Mouse (Mus musculus) myocyte (in vitro differentiated cells): ENCODE data around the gene Btk.

Experiments
- CEBPB ChIP-seq: IDR thresholded peaks from 2 replicates; pipeline ENCODE4 v1.6.1; 2011; ENCODE audit warnings: mild to moderate bottlenecking, moderate library complexity; ENCODE audit not compliant: poor library complexity, insufficient read depth, severe bottlenecking
- E2F4 ChIP-seq: IDR thresholded peaks from one replicate; pipeline ENCODE4 v1.6.1; 2011; ENCODE audit warnings: mild to moderate bottlenecking, control low read depth, moderate library complexity; ENCODE audit not compliant: insufficient read depth
- MAX ChIP-seq: IDR thresholded peaks from one replicate; pipeline ENCODE4 v1.6.1; 2011; ENCODE audit warnings: low read depth, mild to moderate bottlenecking, control low read depth
- MYOD1 ChIP-seq, 3 experiments: IDR thresholded peaks; one replicate each; pipeline ENCODE4 v1.6.1; 2011; ENCODE audit warnings: control low read depth in 2 of 3, low read depth in 2 of 3, mild to moderate bottlenecking in 2 of 3, moderate library complexity in 1 of 3; ENCODE audit not compliant: insufficient read length in 2 of 3, control insufficient read depth in 1 of 3
- MYOG ChIP-seq, 3 experiments: IDR thresholded peaks; one replicate each; pipeline ENCODE4 v1.6.1; 2011; ENCODE audit warnings: control low read depth in 2 of 3, low read depth in 2 of 3, mild to moderate bottlenecking in 2 of 3; ENCODE audit not compliant: insufficient read length in 2 of 3, control insufficient read depth in 1 of 3, insufficient read depth in 1 of 3
- POLR2A ChIP-seq: IDR thresholded peaks from one replicate; pipeline ENCODE4 v1.6.1; 2011; ENCODE audit warnings: low read depth, mild to moderate bottlenecking, control low read depth, moderate library complexity; ENCODE audit not compliant: insufficient read length
- POLR2AphosphoS2 ChIP-seq: IDR thresholded peaks from one replicate; pipeline ENCODE4 v1.6.1; 2011; ENCODE audit warnings: low read depth, control low read depth; ENCODE audit not compliant: insufficient read length
- REST ChIP-seq: IDR thresholded peaks from one replicate; pipeline ENCODE4 v1.6.1; 2011; ENCODE audit warnings: mild to moderate bottlenecking, control low read depth, moderate library complexity; ENCODE audit not compliant: insufficient read depth, insufficient read length
- SRF ChIP-seq: IDR thresholded peaks from one replicate; pipeline ENCODE4 v1.6.1; 2011; ENCODE audit warnings: low read depth; ENCODE audit not compliant: control insufficient read depth, insufficient read length
- TCF12 ChIP-seq: IDR thresholded peaks from one replicate; pipeline ENCODE4 v1.6.1; 2011; ENCODE audit warnings: mild to moderate bottlenecking, control low read depth; ENCODE audit not compliant: poor library complexity, insufficient read depth, severe bottlenecking
- TCF3 ChIP-seq: IDR thresholded peaks from one replicate; pipeline ENCODE4 v1.6.1; 2011; ENCODE audit warnings: low read depth, control low read depth; ENCODE audit not compliant: insufficient read length
- USF1 ChIP-seq: IDR thresholded peaks from one replicate; pipeline ENCODE4 v1.6.1; 2011; ENCODE audit warnings: low read depth, mild to moderate bottlenecking, control low read depth, moderate library complexity

DNA sequence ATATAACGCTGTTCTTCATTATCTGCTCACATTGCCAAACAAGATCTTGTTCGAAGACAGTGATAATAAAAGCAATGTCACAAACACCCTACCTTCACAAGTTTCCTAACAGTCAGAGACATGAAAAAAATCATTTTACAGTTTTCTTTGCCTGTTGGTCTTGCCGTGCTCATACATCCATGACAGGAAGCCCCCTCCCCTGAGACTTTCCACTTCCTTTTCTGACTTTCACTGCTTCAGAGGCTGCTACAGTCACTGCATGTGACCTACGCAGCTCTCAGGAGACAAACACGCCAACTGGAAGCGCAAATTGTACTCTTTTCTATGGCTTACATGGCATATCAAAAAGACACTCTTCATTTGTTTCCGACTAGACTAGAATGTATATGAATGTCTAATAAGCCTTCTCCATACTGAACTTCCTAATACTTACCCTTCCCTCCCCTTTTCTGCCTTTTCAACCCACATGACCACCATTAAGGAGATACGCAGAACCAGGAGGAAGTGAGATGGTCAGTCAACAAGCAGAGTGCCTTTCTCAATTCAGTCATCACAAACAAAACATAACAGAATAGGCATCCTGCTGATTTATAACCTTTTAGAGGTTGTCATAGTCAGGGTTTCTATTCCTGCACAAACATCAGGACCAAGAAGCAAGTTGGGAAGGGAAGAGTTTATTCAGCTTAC lies 16.7 kb downstream of the Btk start:
- TF ChIP-seq MYOD1 (IDR thresholded peaks at IDR 0.05; ENCODE audit: control insufficient read depth in 1 of 3, insufficient read length in 2 of 3, low read depth in 2 of 3) (no peak), POLR2A (no peak), POLR2AphosphoS2 (no peak), CEBPB (no peak), TCF12 (no peak), USF1 (no peak), MAX (no peak), REST (no peak), E2F4 (no peak), MYOG (IDR thresholded peaks at IDR 0.05; ENCODE audit: control insufficient read depth in 1 of 3, insufficient read depth in 1 of 3, insufficient read length in 2 of 3, low read depth in 2 of 3) (no peak), SRF (no peak), TCF3 (no peak)
